Mouse (Mus musculus): ENCODE data around the gene Ablim1. TPM values are rescaled to one million over a fixed set of nuclear protein-coding genes. Genes with fewer than 3 reads are reported as not detected.

The Ablim1 gene
- polyA plus RNA-seq, 1 experiment from 2014 or later: 12.4 TPM

GRCm38 (mm10) chr19:57151504-57151903 is 163.2 kb downstream of the Ablim1 start:
- H3K27ac ChIP-seq (ENCODE audit: low read length): no peak overlapping the region
- no peak for ATAC-seq (ENCODE audit: low read depth)
- H3K4me2 ChIP-seq (ENCODE audit: low read depth, low read length): no peak overlapping the region
- no peaks in the 10 kb centered on the region for H3K9me3 ChIP-seq (replicated peaks; ENCODE audit: control insufficient read depth, low read length)
- H3K9ac ChIP-seq (ENCODE audit: low read depth, low read length): no peak overlapping the region
- no peaks in the 10 kb centered on the region for H3K27me3 ChIP-seq (ENCODE audit: control insufficient read depth, insufficient read depth, low read depth, low read length)
- H3K4me1 ChIP-seq (ENCODE audit: control insufficient read depth, low read depth, low read length): no peaks in the 10 kb centered on the region
- WGBS (ENCODE audit: insufficient replicate concordance): 65% methylated on average over 9 of the region's 9 CpGs
- H3K36me3 ChIP-seq (ENCODE audit: control insufficient read depth, insufficient read depth): no peaks in the 10 kb centered on the region
- no peak overlapping the region for H3K4me3 ChIP-seq (ENCODE audit: low read depth, low read length)

DNA sequence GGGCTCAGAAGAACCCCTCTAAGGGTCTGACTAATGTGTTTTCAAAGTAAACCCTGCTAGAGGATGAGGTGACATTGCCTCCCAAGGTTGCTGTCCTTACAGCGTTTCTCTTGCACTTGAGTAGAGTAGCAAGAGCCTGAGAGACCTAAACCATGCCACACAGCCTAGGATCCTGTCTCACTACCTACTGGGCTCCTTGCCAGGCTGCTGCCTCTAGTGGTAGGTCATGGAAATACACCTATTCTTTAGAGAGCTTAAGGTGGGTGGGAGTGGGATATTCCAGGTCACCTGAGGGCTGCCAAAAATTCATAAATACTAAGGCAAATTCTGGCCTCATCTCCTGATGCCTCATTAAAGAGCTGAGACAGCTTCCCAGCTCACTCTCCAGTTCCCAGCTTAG is 164.4 kb downstream of the Ablim1 start:
- Histone ChIP-seq H3K4me2 (ENCODE audit: low read depth, low read length) (no peak overlapping the region), H3K9ac (ENCODE audit: low read depth, low read length) (no peak overlapping the region), H3K9me3 (replicated peaks; ENCODE audit: control insufficient read depth, low read length) (no peaks in the 10 kb centered on the region), H3K4me1 (ENCODE audit: control insufficient read depth, low read depth, low read length) (no peaks in the 10 kb centered on the region), H3K27me3 (ENCODE audit: control insufficient read depth, insufficient read depth, low read depth, low read length) (no peaks in the 10 kb centered on the region), H3K4me3 (ENCODE audit: low read depth, low read length) (no peak overlapping the region), H3K27ac (ENCODE audit: low read length) (no peak overlapping the region), H3K36me3 (ENCODE audit: control insufficient read depth, insufficient read depth) (no peaks in the 10 kb centered on the region)
- 28% methylated on average over 1 of the region's 1 CpGs for WGBS (ENCODE audit: insufficient replicate concordance)
- no peak for ATAC-seq (ENCODE audit: low read depth)

DNA sequence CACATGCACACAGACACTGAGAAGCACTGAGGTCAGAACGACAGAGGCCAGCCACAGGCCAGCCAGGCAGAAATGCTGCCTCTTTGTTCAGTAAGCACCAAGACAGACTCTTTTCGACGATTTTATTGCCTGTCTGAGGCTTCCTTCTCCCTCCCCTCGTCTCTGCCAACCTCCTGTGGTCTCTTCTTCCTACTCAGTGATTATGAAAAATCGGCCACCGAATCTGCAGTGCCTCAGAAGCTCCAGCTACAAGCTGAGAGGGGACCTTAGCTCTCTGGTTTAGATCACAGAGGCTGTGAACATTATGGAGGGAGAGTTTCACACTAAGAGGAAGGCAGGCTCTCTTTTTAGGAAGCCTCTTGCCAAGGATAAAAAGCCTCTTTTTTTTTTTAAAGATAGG is 167.0 kb downstream of the Ablim1 start:
- no peaks in the 10 kb centered on the region for H3K9me3 ChIP-seq (replicated peaks; ENCODE audit: control insufficient read depth, low read length)
- no peak overlapping the region for H3K27ac ChIP-seq (ENCODE audit: low read length)
- no peaks in the 10 kb centered on the region for H3K27me3 ChIP-seq (ENCODE audit: control insufficient read depth, insufficient read depth, low read depth, low read length)
- H3K36me3 ChIP-seq (ENCODE audit: control insufficient read depth, insufficient read depth): no peaks in the 10 kb centered on the region
- ATAC-seq (ENCODE audit: low read depth): no peak
- no peak overlapping the region for H3K4me2 ChIP-seq (ENCODE audit: low read depth, low read length)
- H3K4me3 ChIP-seq (ENCODE audit: low read depth, low read length): no peak overlapping the region
- WGBS (ENCODE audit: insufficient replicate concordance): 13% methylated on average over 6 of the region's 6 CpGs
- H3K9ac ChIP-seq (ENCODE audit: low read depth, low read length): no peak overlapping the region
- no peaks in the 10 kb centered on the region for H3K4me1 ChIP-seq (ENCODE audit: control insufficient read depth, low read depth, low read length)

DNA sequence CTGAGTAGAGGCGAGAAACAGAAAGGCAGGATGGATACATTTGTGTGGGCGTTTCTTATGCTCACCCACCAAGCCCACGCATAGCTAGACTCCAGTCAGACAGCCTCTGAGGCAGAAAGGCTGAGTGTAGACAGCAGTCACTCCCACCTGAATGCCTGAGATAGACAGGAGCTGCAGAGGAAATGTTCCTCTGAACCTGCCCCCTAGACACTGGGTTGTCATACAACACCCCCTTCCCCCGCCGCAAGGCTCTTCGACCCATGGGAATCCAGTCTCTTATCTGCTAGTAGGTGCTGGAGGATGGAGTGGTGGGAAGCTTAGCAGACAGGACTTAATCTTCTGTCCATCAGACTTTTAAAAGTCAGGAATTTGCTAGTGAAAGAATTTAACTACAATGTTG is 167.8 kb downstream of the Ablim1 start:
- H3K4me2 ChIP-seq (ENCODE audit: low read depth, low read length): no peak overlapping the region
- no peak for ATAC-seq (ENCODE audit: low read depth)
- no peaks in the 10 kb centered on the region for H3K27me3 ChIP-seq (ENCODE audit: control insufficient read depth, insufficient read depth, low read depth, low read length)
- no peaks in the 10 kb centered on the region for H3K4me1 ChIP-seq (ENCODE audit: control insufficient read depth, low read depth, low read length)
- no peaks in the 10 kb centered on the region for H3K36me3 ChIP-seq (ENCODE audit: control insufficient read depth, insufficient read depth)
- H3K27ac ChIP-seq (ENCODE audit: low read length): no peak overlapping the region
- 68% methylated on average over 6 of the region's 6 CpGs for WGBS (ENCODE audit: insufficient replicate concordance)
- H3K9me3 ChIP-seq (replicated peaks; ENCODE audit: control insufficient read depth, low read length): no peaks in the 10 kb centered on the region
- no peak overlapping the region for H3K9ac ChIP-seq (ENCODE audit: low read depth, low read length)
- H3K4me3 ChIP-seq (ENCODE audit: low read depth, low read length): no peak overlapping the region

DNA sequence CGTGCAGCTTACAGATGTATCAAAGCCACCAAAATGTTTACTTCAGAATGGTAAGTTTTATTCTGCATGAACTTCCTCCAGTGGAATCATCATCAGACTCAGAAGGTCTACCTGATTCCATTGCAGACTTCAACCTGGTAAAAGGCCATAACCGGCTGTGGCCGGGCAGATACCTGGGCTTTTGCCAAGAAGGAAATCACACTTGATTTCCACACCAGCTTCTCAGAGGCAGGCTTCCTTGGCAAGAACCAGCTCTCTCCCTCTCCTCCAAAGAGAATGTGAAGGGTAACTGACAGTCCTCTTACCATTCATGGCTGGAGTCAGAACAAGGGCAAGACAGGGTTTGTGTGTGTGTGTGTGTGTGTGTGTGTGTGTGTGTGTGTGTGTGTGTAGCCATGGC is 171.1 kb downstream of the Ablim1 start:
- Histone ChIP-seq H3K27me3 (ENCODE audit: control insufficient read depth, insufficient read depth, low read depth, low read length) (no peaks in the 10 kb centered on the region), H3K9me3 (replicated peaks; ENCODE audit: control insufficient read depth, low read length) (no peaks in the 10 kb centered on the region), H3K4me1 (ENCODE audit: control insufficient read depth, low read depth, low read length) (no peaks in the 10 kb centered on the region), H3K4me2 (ENCODE audit: low read depth, low read length) (no peak overlapping the region), H3K4me3 (ENCODE audit: low read depth, low read length) (no peak overlapping the region), H3K36me3 (ENCODE audit: control insufficient read depth, insufficient read depth) (no peaks in the 10 kb centered on the region), H3K9ac (ENCODE audit: low read depth, low read length) (no peak overlapping the region), H3K27ac (ENCODE audit: low read length) (no peak overlapping the region)
- 73% methylated on average over 3 of the region's 3 CpGs for WGBS (ENCODE audit: insufficient replicate concordance)
- ATAC-seq (ENCODE audit: low read depth): no peak

GRCm38 (mm10) chr19:57141756-57142461 is 172.8 kb downstream of the Ablim1 start:
- Histone ChIP-seq H3K4me1 (ENCODE audit: control insufficient read depth, low read depth, low read length) (no peaks in the 10 kb centered on the region), H3K9me3 (replicated peaks; ENCODE audit: control insufficient read depth, low read length) (no peaks in the 10 kb centered on the region), H3K36me3 (ENCODE audit: control insufficient read depth, insufficient read depth) (no peaks in the 10 kb centered on the region), H3K4me3 (ENCODE audit: low read depth, low read length) (no peak overlapping the region), H3K4me2 (ENCODE audit: low read depth, low read length) (no peak overlapping the region), H3K27ac (ENCODE audit: low read length) (no peak overlapping the region), H3K9ac (ENCODE audit: low read depth, low read length) (no peak overlapping the region), H3K27me3 (ENCODE audit: control insufficient read depth, insufficient read depth, low read depth, low read length) (no peaks in the 10 kb centered on the region)
- no peak for ATAC-seq (ENCODE audit: low read depth)
- WGBS (ENCODE audit: insufficient replicate concordance): 70% methylated on average over 10 of the region's 10 CpGs

DNA sequence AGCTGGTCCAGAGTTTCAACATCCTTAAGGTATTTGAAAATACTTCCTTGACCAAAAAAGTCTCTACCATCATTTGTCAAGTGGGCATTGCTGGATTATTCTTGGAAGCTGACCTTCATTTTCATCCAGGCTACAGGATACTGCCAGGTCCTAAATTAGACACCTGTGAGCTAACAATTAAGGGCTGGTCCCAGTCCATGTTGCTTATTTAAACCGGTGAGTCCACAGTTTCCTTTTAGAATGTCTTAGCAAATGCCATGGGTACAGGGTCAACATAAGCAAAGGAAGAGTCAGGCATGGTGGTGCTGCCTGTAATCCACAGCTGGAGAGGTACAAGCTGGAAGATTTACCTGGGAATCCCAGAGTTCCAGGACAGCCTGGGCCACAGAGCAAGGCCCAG is 173.8 kb downstream of the Ablim1 start:
- Histone ChIP-seq H3K9me3 (replicated peaks; ENCODE audit: control insufficient read depth, low read length) (no peaks in the 10 kb centered on the region), H3K4me1 (ENCODE audit: control insufficient read depth, low read depth, low read length) (no peaks in the 10 kb centered on the region), H3K27ac (ENCODE audit: low read length) (no peak overlapping the region), H3K4me2 (ENCODE audit: low read depth, low read length) (no peak overlapping the region), H3K9ac (ENCODE audit: low read depth, low read length) (no peak overlapping the region), H3K36me3 (ENCODE audit: control insufficient read depth, insufficient read depth) (no peaks in the 10 kb centered on the region), H3K4me3 (ENCODE audit: low read depth, low read length) (no peak overlapping the region), H3K27me3 (ENCODE audit: control insufficient read depth, insufficient read depth, low read depth, low read length) (no peaks in the 10 kb centered on the region)
- WGBS (ENCODE audit: insufficient replicate concordance): 72% methylated on average over 1 of the region's 1 CpGs
- no peak for ATAC-seq (ENCODE audit: low read depth)

DNA sequence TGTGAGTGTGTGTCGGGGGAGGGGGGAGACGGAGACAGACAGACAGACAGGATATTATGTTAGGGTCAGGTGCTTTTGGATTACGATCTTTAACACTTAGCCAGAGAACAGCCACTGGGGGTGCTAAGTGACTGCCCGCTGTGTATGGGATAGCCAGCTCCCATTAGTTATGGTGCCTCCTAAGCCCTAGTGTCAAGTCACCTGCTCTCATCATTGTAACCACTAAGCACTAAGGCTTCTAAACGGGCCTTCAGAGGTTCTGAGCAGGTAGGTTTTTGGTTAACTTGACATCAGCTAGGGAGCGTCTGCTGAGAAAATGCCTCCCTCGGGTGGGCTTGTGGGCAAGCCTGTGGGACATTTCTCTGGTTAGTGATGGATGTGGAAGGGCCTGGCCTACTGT is 174.6 kb downstream of the Ablim1 start:
- no peak for ATAC-seq (ENCODE audit: low read depth)
- Histone ChIP-seq H3K4me2 (ENCODE audit: low read depth, low read length) (no peak overlapping the region), H3K9ac (ENCODE audit: low read depth, low read length) (no peak overlapping the region), H3K27ac (ENCODE audit: low read length) (no peak overlapping the region), H3K27me3 (ENCODE audit: control insufficient read depth, insufficient read depth, low read depth, low read length) (no peaks in the 10 kb centered on the region), H3K4me1 (ENCODE audit: control insufficient read depth, low read depth, low read length) (no peaks in the 10 kb centered on the region), H3K9me3 (replicated peaks; ENCODE audit: control insufficient read depth, low read length) (no peaks in the 10 kb centered on the region), H3K36me3 (ENCODE audit: control insufficient read depth, insufficient read depth) (no peaks in the 10 kb centered on the region), H3K4me3 (ENCODE audit: low read depth, low read length) (no peak overlapping the region)
- WGBS (ENCODE audit: insufficient replicate concordance): 65% methylated on average over 7 of the region's 7 CpGs

DNA sequence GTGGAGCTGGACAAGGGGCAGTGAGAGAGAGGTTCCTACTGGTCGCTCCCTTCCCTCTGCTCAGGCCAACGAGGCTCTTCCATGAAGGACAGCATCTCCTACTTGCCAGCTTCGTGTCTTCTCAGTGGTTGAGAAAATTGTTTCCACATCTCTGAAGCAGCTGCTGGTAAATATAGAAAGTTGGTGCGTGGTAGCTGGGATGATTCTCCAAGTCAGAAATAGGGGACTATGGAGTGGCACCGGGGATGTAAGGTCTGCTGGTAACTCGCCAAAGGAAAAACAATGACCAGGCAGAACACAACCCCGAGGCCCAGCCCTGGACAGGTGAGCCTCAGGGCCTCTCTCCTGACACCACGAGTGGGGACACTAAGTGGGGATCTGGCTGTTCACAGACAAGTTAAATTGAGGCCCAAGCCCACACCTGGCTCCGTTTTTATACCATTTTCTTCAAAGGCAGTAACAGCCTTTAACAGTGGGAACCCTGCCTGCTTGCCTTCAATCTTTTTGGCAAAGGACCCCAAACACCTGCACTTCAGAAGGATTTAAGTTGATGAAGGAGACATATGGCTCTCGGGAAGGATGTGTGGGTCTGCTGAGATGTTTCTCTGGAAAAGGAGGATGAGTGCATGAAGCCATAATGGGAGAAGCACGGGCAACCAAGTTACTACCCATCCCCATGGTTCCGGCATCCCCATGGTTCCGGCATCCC is 175.7 kb downstream of the Ablim1 start:
- no peaks in the 10 kb centered on the region for H3K36me3 ChIP-seq (ENCODE audit: control insufficient read depth, insufficient read depth)
- H3K27ac ChIP-seq (ENCODE audit: low read length): no peak overlapping the region
- no peak overlapping the region for H3K4me2 ChIP-seq (ENCODE audit: low read depth, low read length)
- 62% methylated on average over 13 of the region's 13 CpGs for WGBS (ENCODE audit: insufficient replicate concordance)
- no peaks in the 10 kb centered on the region for H3K4me1 ChIP-seq (ENCODE audit: control insufficient read depth, low read depth, low read length)
- no peak overlapping the region for H3K4me3 ChIP-seq (ENCODE audit: low read depth, low read length)
- H3K27me3 ChIP-seq (ENCODE audit: control insufficient read depth, insufficient read depth, low read depth, low read length): no peaks in the 10 kb centered on the region
- ATAC-seq (ENCODE audit: low read depth): no peak
- no peaks in the 10 kb centered on the region for H3K9me3 ChIP-seq (replicated peaks; ENCODE audit: control insufficient read depth, low read length)
- H3K9ac ChIP-seq (ENCODE audit: low read depth, low read length): no peak overlapping the region
